Mouse (Mus musculus): Measurements from ENCODE around the gene Nt5c3b. TPM values are rescaled to one million over a fixed set of nuclear protein-coding genes. Genes with fewer than 3 reads are reported as not detected.

Nt5c3b gene
- total RNA-seq, 2 experiments from 2014 or later: 46.3 to 48.5 TPM

- DNase-seq (ENCODE audit: low spot score in 2 of 2): no peak
- intact Hi-C loops (cut with DNase I): no loop called here
Observed at GRCm38 (mm10) chr11:100388588-100388987, 53.0 kb downstream of the Nt5c3b start.

- DNase-seq (ENCODE audit: low spot score in 2 of 2): peak in 1 of 2 experiments; percentile 26
- intact Hi-C loops (cut with DNase I): no loop called here
Observed at GRCm38 (mm10) chr11:100387589-100388375, 53.8 kb downstream of the Nt5c3b start.

- DNase-seq (ENCODE audit: low spot score in 2 of 2): no peak
- intact Hi-C loops (cut with DNase I): no loop called here
Observed at GRCm38 (mm10) chr11:100387111-100387510, 54.5 kb downstream of the Nt5c3b start.

GRCm38 (mm10) chr11:100386586-100386985 lies 55.0 kb downstream of the Nt5c3b start:
- DNase-seq (ENCODE audit: low spot score in 2 of 2): no peak
- intact Hi-C loops (cut with DNase I): no loop called here

GRCm38 (mm10) chr11:100385016-100385415 lies 56.6 kb downstream of the Nt5c3b start:
- intact Hi-C loops (cut with DNase I): no loop called here
- DNase-seq (ENCODE audit: low spot score in 2 of 2): no peak

- intact Hi-C loops (cut with DNase I): no loop called here
- DNase-seq (ENCODE audit: low spot score in 2 of 2): no peak
Observed at GRCm38 (mm10) chr11:100382682-100383081, 58.9 kb downstream of the Nt5c3b start.

- no peak for DNase-seq (ENCODE audit: low spot score in 2 of 2)
Observed at GRCm38 (mm10) chr11:100379311-100379710, 62.3 kb downstream of the Nt5c3b start.

GRCm38 (mm10) chr11:100378446-100378845 lies 63.2 kb downstream of the Nt5c3b start:
- DNase-seq (ENCODE audit: low spot score in 2 of 2): no peak
- intact Hi-C loops (cut with DNase I): no loop called here

More at GRCm38 (mm10) chr11:100379311-100379710, 62.3 kb downstream of the Nt5c3b start:
- intact Hi-C loops (cut with DNase I): no loop called here

- DNase-seq (ENCODE audit: low spot score in 2 of 2): no peak
- intact Hi-C loops (cut with DNase I): no loop called here
Observed at GRCm38 (mm10) chr11:100377989-100378388, 63.6 kb downstream of the Nt5c3b start.

- no peak for DNase-seq (ENCODE audit: low spot score in 2 of 2)
- intact Hi-C loops (cut with DNase I): no loop called here
Observed at GRCm38 (mm10) chr11:100376746-100377389, 64.7 kb downstream of the Nt5c3b start.

- DNase-seq (ENCODE audit: low spot score in 2 of 2): no peak
- intact Hi-C loops (cut with DNase I): no loop called here
Observed at GRCm38 (mm10) chr11:100376005-100376404, 65.6 kb downstream of the Nt5c3b start.

GRCm38 (mm10) chr11:100375127-100375526 lies 66.5 kb downstream of the Nt5c3b start:
- no peak for DNase-seq (ENCODE audit: low spot score in 2 of 2)
- intact Hi-C loops (cut with DNase I): no loop called here

Small RNAs within 50 kb of the gene (microRNA-seq; reads per million reads assigned to microRNA genes)
- not detected for gene Gm27374
- gene Mir7116: not detected

Other genes with a start within 250 kb of the Nt5c3b start
- 1 to 10 TPM; 2.0 to 4.0 TPM for gene Krt9, start 248.6 kb downstream of the Nt5c3b start, total RNA-seq (2021)
- gene Krt14, start 234.3 kb downstream of the Nt5c3b start, total RNA-seq (2021): not detected
- not detected for gene Krt16, start 192.9 kb downstream of the Nt5c3b start, total RNA-seq (2021)
- gene Krt17, start 180.8 kb downstream of the Nt5c3b start, total RNA-seq (2021): not detected
- not detected for gene Krt42, start 171.9 kb downstream of the Nt5c3b start, total RNA-seq (2021)
- gene Eif1, start 121.9 kb downstream of the Nt5c3b start, total RNA-seq (2021): 100 to 1,000 TPM; 712 to 762 TPM
- not detected for gene Gast, start 107.4 kb downstream of the Nt5c3b start, total RNA-seq (2021)
- gene Hap1, start 85.7 kb downstream of the Nt5c3b start, total RNA-seq (2021): 100 to 1,000 TPM in 1 of 2 experiments, 10 to 100 TPM in 1; 88.1 to 173 TPM
- gene Jup, start 44.0 kb downstream of the Nt5c3b start, total RNA-seq (2021): 10 to 100 TPM; 44.1 to 49.2 TPM
- gene P3h4, start 27.0 kb downstream of the Nt5c3b start, total RNA-seq (2021): 10 to 100 TPM in 1 of 2 experiments, 1 to 10 TPM in 1; 7.9 to 10.6 TPM
- gene Fkbp10, start 26.1 kb downstream of the Nt5c3b start, total RNA-seq (2021): 1 to 10 TPM; 5.3 to 6.6 TPM
- gene Klhl10, start 109 bp upstream of the Nt5c3b start, total RNA-seq (2021): 1 to 10 TPM in 1 of 2 experiments, under 1 TPM in 1; 0.77 to 1.1 TPM
- 10 to 100 TPM; 95.1 to 97.8 TPM for gene Klhl11, start 30.9 kb upstream of the Nt5c3b start, total RNA-seq (2021)
- 100 to 1,000 TPM; 117 to 123 TPM for gene Acly, start 86.2 kb upstream of the Nt5c3b start, total RNA-seq (2021)
- gene Ttc25, start 103.8 kb upstream of the Nt5c3b start, total RNA-seq (2021): under 1 TPM; 0.32 to 0.86 TPM
- gene Cnp, start 133.1 kb upstream of the Nt5c3b start, total RNA-seq (2021): 100 to 1,000 TPM; 167 to 298 TPM
- 10 to 100 TPM; 13.1 to 13.7 TPM for gene Nkiras2, start 177.4 kb upstream of the Nt5c3b start, total RNA-seq (2021)
- gene Dnajc7, start 178.4 kb upstream of the Nt5c3b start, total RNA-seq (2021): 100 to 1,000 TPM; 215 to 247 TPM

Measured in left cerebral cortex, postnatal 36 days (tissue).